Comparison of ENCODE assay signal across 21 mouse cellular contexts in the genomic region with DNA sequence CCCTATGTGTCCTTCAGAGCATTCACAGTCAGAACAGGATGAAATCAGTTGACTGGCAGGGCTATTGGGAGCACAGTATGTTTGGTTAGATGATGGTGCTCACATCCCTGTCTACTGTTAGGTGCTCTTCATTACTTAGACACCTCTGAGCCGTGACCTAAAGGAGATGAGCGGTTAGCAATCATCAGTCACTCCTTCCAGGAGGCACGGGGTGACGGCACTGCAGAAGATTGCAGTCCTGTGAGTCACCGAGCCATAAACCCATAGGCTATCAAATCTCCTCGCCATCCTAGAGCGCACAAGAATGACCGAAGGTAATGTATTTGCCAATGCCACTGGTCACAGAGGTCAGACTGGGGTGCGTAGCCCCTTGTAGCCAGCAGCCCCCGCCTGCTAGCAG.
"Had no signal": no experiment of that assay in that cellular context is flagged by ENCODE, and none has a peak within 500 bp of the region (broad histone marks: within the 10 kb centered on the region; RNA-seq: fewer than 3 reads in every experiment).

No protein-coding gene starts in this region.

- H3K36me3 ChIP-seq: limb, embryonic 12.5 days; limb, embryonic 15.5 days; midbrain, embryonic 12.5 days; midbrain, embryonic 15.5 days; neural tube, embryonic 13.5 days had no signal

- H3K27ac ChIP-seq: limb, embryonic 12.5 days; limb, embryonic 15.5 days; liver, embryonic 14.5 days; macrophage; midbrain, embryonic 12.5 days; midbrain, embryonic 15.5 days; neural tube, embryonic 13.5 days; stomach, postnatal 0 days had no signal

- H3K4me1 ChIP-seq: limb, embryonic 12.5 days; midbrain, embryonic 12.5 days; midbrain, embryonic 15.5 days had no signal

- H3K4me2 ChIP-seq: limb, embryonic 12.5 days; limb, embryonic 15.5 days; liver, embryonic 11.5 days; lung, embryonic 14.5 days; midbrain, embryonic 12.5 days; midbrain, embryonic 15.5 days; neural tube, embryonic 13.5 days had no signal

- H3K9me3 ChIP-seq: limb, embryonic 15.5 days; midbrain, embryonic 12.5 days; midbrain, embryonic 15.5 days; neural tube, embryonic 13.5 days had no signal

- ATAC-seq: liver, postnatal 0 days; lung, postnatal 0 days; midbrain, embryonic 15.5 days had no signal

- H3K9ac ChIP-seq: limb, embryonic 12.5 days; limb, embryonic 15.5 days; liver, embryonic 14.5 days; liver, postnatal 0 days; lung, embryonic 14.5 days; midbrain, embryonic 12.5 days; midbrain, embryonic 15.5 days; neural tube, embryonic 13.5 days had no signal

- DNase-seq: kidney, adult 18-20 months; kidney, postnatal 10 days; kidney, postnatal 36 days; left cerebral cortex, postnatal 4 days; liver, postnatal 0 days; lung, embryonic 14.5 days; retina, postnatal 1 day; right cerebral cortex, postnatal 25 days; thymus, adult 2 months; thymus, postnatal 14 days; thymus, postnatal 4 days had no signal

- H3K4me3 ChIP-seq: limb, embryonic 12.5 days; limb, embryonic 15.5 days; midbrain, embryonic 12.5 days; midbrain, embryonic 15.5 days; neural tube, embryonic 13.5 days had no signal

- H3K27me3 ChIP-seq: limb, embryonic 12.5 days; limb, embryonic 15.5 days; midbrain, embryonic 15.5 days; neural tube, embryonic 13.5 days had no signal
